Mouse (Mus musculus) heart, embryonic 11.5 days (tissue): ENCODE measurements around the gene Zfp704. TPM values are rescaled to one million over a fixed set of nuclear protein-coding genes. Genes with fewer than 3 reads are reported as not detected.

Source experiments
- ATAC-seq: fragments of 200-750 bp; cut with Nextera tagmentation; replicated peaks from 2 replicates; pipeline ENCODE4 v1.8.0; 2017; ENCODE audit warnings: moderate library complexity; ENCODE audit not compliant: insufficient number of reproducible peaks, low FRiP score, low TSS enrichment
- H3K27ac ChIP-seq: fragments of 300-500 bp; sonication (generic); 2 replicates; pipeline ENCODE4 v1.5.1; 2014; ENCODE audit warnings: mild to moderate bottlenecking, low read depth, low read length
- H3K27me3 ChIP-seq: fragments of 300-500 bp; sonication (generic); 2 replicates; pipeline ENCODE4 v1.6.1; 2014; ENCODE audit warnings: mild to moderate bottlenecking, low read length, mixed read lengths; ENCODE audit not compliant: control insufficient read depth, insufficient read depth
- H3K36me3 ChIP-seq: fragments of 300-500 bp; sonication (generic); 2 replicates; pipeline ENCODE4 v1.6.1; 2014; ENCODE audit warnings: mild to moderate bottlenecking, low read length, moderate library complexity, mixed read lengths; ENCODE audit not compliant: control insufficient read depth, insufficient read depth
- H3K4me1 ChIP-seq: fragments of 300-500 bp; sonication (generic); 2 replicates; pipeline ENCODE4 v1.6.1; 2014; ENCODE audit warnings: low read length; ENCODE audit not compliant: control insufficient read depth, insufficient read depth
- H3K4me2 ChIP-seq: fragments of 300-500 bp; sonication (generic); 2 replicates; pipeline ENCODE4 v1.6.1; 2014; ENCODE audit warnings: mild to moderate bottlenecking, moderate library complexity
- H3K4me3 ChIP-seq: fragments of 300-500 bp; sonication (generic); 2 replicates; pipeline ENCODE4 v1.5.1; 2014; ENCODE audit warnings: low read depth, low read length
- H3K9ac ChIP-seq: fragments of 300-500 bp; sonication (generic); 2 replicates; pipeline ENCODE4 v1.6.1; 2014; ENCODE audit warnings: mild to moderate bottlenecking, low read depth, low read length, moderate library complexity
- H3K9me3 ChIP-seq: fragments of 300-500 bp; sonication (generic); replicated peaks from 2 replicates; pipeline ENCODE4 v1.6.1; 2016; ENCODE audit warnings: low read length; ENCODE audit not compliant: control insufficient read depth
- WGBS: fragments of 180-500 bp; shearing (Covaris S2); extraction: QIAGEN DNeasy Blood & Tissue Kit; methylation state at CpG from one replicate; pipeline ENCODE4 v1.1.7; 2014; ENCODE audit not compliant: insufficient replicate concordance; 5-methylcytosine and 5-hydroxymethylcytosine counted together
- polyA plus RNA-seq: library from polyadenylated mRNA; unstranded; fragments of >200 nt; fragmentation: Nextera tagmentation; extraction: Ambion mirVana; gene quantifications from 2 replicates; pipeline ENCODE4 v1.2.1, GENCODE M21; 2014

Gene Zfp704
- polyA plus RNA-seq, 1 experiment from 2014 or later: 7.9 TPM

- Histone ChIP-seq H3K36me3 (no peaks in the 10 kb centered on the region), H3K9ac (peak overlapping the region; percentile 39; the same call in 1 of the 2 replicates), H3K4me1 (peaks cover 10% of the 10 kb centered on the region; the same call in 1 of the 2 replicates), H3K27ac (no peak overlapping the region), H3K27me3 (no peaks in the 10 kb centered on the region), H3K9me3 (no peaks in the 10 kb centered on the region), H3K4me3 (no peak overlapping the region), H3K4me2 (no peak overlapping the region)
- WGBS: 48% methylated on average over 12 of the region's 12 CpGs
- no peak for ATAC-seq
Observed at GRCm38 (mm10) chr3:9614676-9615075, 4.8 kb upstream of the Zfp704 start.

- 55% methylated on average over 8 of the region's 8 CpGs for WGBS
- H3K4me2 ChIP-seq: no peak overlapping the region
- no peak for ATAC-seq
- peaks cover 10% of the 10 kb centered on the region; the same call in 1 of the 2 replicates for H3K4me1 ChIP-seq
- H3K27ac ChIP-seq: no peak overlapping the region
- no peaks in the 10 kb centered on the region for H3K36me3 ChIP-seq
- H3K9ac ChIP-seq: no peak overlapping the region; the same call in 1 of the 2 replicates
- no peaks in the 10 kb centered on the region for H3K9me3 ChIP-seq
- H3K27me3 ChIP-seq: no peaks in the 10 kb centered on the region
- no peak overlapping the region for H3K4me3 ChIP-seq
Observed at GRCm38 (mm10) chr3:9614011-9614410, 4.1 kb upstream of the Zfp704 start.

GRCm38 (mm10) chr3:9611226-9611625, 1.3 kb upstream of the Zfp704 start:
- WGBS: 70% methylated on average over 4 of the region's 4 CpGs
- peaks cover 18% of the 10 kb centered on the region for H3K4me1 ChIP-seq
- no peaks in the 10 kb centered on the region for H3K27me3 ChIP-seq

GRCm38 (mm10) chr3:9610426-9610825, 541 bp upstream of the Zfp704 start:
- Histone ChIP-seq H3K27me3 (no peaks in the 10 kb centered on the region), H3K36me3 (no peaks in the 10 kb centered on the region), H3K27ac (no peak overlapping the region), H3K4me3 (no peak overlapping the region), H3K4me1 (peaks cover 23% of the 10 kb centered on the region), H3K9me3 (no peaks in the 10 kb centered on the region), H3K4me2 (peak overlapping the region; percentile 84), H3K9ac (no peak overlapping the region)
- ATAC-seq: no peak
- whole genome bisulfite sequencing: 79% methylated on average over 2 of the region's 2 CpGs

More at GRCm38 (mm10) chr3:9611226-9611625, 1.3 kb upstream of the Zfp704 start:
- Histone ChIP-seq H3K9me3 (no peaks in the 10 kb centered on the region), H3K9ac (no peak overlapping the region), H3K4me2 (no peak overlapping the region), H3K27ac (no peak overlapping the region), H3K4me3 (no peak overlapping the region), H3K36me3 (no peaks in the 10 kb centered on the region)
- no peak for ATAC-seq

GRCm38 (mm10) chr3:9608906-9609580, 842 bp downstream of the Zfp704 start:
- H3K36me3 ChIP-seq: no peaks in the 10 kb centered on the region
- peak; percentile 55; the same call in 1 of the 2 replicates for ATAC-seq
- peaks cover 17% of the 10 kb centered on the region for H3K4me1 ChIP-seq
- H3K27me3 ChIP-seq: no peaks in the 10 kb centered on the region
- peak overlapping the region; percentile 89 for H3K9ac ChIP-seq
- peak overlapping the region; percentile 84 for H3K4me2 ChIP-seq
- H3K9me3 ChIP-seq: no peaks in the 10 kb centered on the region
- peak overlapping the region; percentile 92 for H3K27ac ChIP-seq
- H3K4me3 ChIP-seq: peak overlapping the region; percentile 81
- WGBS: under 1% methylated on average over 72 of the region's 94 CpGs

- peak; percentile 36; the same call in 1 of the 2 replicates for ATAC-seq
- H3K9ac ChIP-seq: peak overlapping the region; percentile 89
- no peaks in the 10 kb centered on the region for H3K27me3 ChIP-seq
- H3K4me2 ChIP-seq: peak overlapping the region; percentile 84
- H3K36me3 ChIP-seq: no peaks in the 10 kb centered on the region
- under 1% methylated on average over 16 of the region's 16 CpGs for WGBS
- H3K4me3 ChIP-seq: peak overlapping the region; percentile 81
- peak overlapping the region; percentile 92; the same call in 1 of the 2 replicates for H3K27ac ChIP-seq
- no peaks in the 10 kb centered on the region for H3K9me3 ChIP-seq
- H3K4me1 ChIP-seq: peaks cover 17% of the 10 kb centered on the region
Observed at GRCm38 (mm10) chr3:9608441-9608905, 1.4 kb downstream of the Zfp704 start.

GRCm38 (mm10) chr3:9607686-9608085, 2.2 kb downstream of the Zfp704 start:
- peak overlapping the region; percentile 81; the same call in 1 of the 2 replicates for H3K4me3 ChIP-seq
- WGBS: 69% methylated on average over 5 of the region's 5 CpGs
- no peaks in the 10 kb centered on the region for H3K36me3 ChIP-seq
- no peak for ATAC-seq
- H3K27ac ChIP-seq: no peak overlapping the region
- H3K9ac ChIP-seq: no peak overlapping the region
- H3K4me1 ChIP-seq: peaks cover 17% of the 10 kb centered on the region
- H3K27me3 ChIP-seq: no peaks in the 10 kb centered on the region
- H3K4me2 ChIP-seq: peak overlapping the region; percentile 84
- no peaks in the 10 kb centered on the region for H3K9me3 ChIP-seq

- no peak overlapping the region for H3K27ac ChIP-seq
- ATAC-seq: no peak
- no peak overlapping the region for H3K4me3 ChIP-seq
- peaks cover 18% of the 10 kb centered on the region for H3K4me1 ChIP-seq
- no peaks in the 10 kb centered on the region for H3K36me3 ChIP-seq
- no peaks in the 10 kb centered on the region for H3K9me3 ChIP-seq
- H3K27me3 ChIP-seq: no peaks in the 10 kb centered on the region
- 43% methylated on average over 11 of the region's 11 CpGs for WGBS
- H3K9ac ChIP-seq: no peak overlapping the region
- H3K4me2 ChIP-seq: no peak overlapping the region
Observed at GRCm38 (mm10) chr3:9605784-9606706, 3.8 kb downstream of the Zfp704 start.
